Comparison of ENCODE assay signal across 8 mouse cellular contexts in genomic region chr11:116885275-116886151, GRCm38 (mm10). TPM values are rescaled to one million over a fixed set of nuclear protein-coding genes. Genes with fewer than 3 reads are reported as not detected.
DNase-seq lines count a peak whose midpoint lies in the region; ATAC-seq lines count a peak whose summit lies in the region.

No protein-coding gene starts in this region.

- peak overlapping the region; percentile 12 for H3K4me3 ChIP-seq in forebrain, embryonic 14.5 days (ENCODE audit: low read depth, low read length)

- peak; percentile 36; the same call in 1 of the 2 replicates for ATAC-seq in cerebellum, adult (ENCODE audit: insufficient number of reproducible peaks, low FRiP score, low TSS enrichment)
- peak; percentile 69 for ATAC-seq in forebrain, embryonic 14.5 days
- ATAC-seq in neutrophil, adult 5-6 weeks (ENCODE audit: extremely low read depth, insufficient number of reproducible peaks, low FRiP score, poor library complexity, severe bottlenecking) = peak; percentile 78

- peak overlapping the region; percentile 47 for H3K4me2 ChIP-seq in forebrain, embryonic 14.5 days (ENCODE audit: low read length)

- H3K27me3 ChIP-seq in forebrain, embryonic 14.5 days (replicated peaks; ENCODE audit: control insufficient read depth, insufficient read depth, low read length) = no peaks in the 10 kb centered on the region

- intact Hi-C loops in heart, postnatal 14 days (cut with DNase I) = loop anchor here (2.0 kb wide), 1 partner anchor 171 kb away; no protein-coding TSS in a partner anchor

- H3K9me3 ChIP-seq in forebrain, embryonic 14.5 days (replicated peaks; ENCODE audit: control insufficient read depth, low read length) = no peaks in the 10 kb centered on the region

- no peak overlapping the region for H3K27ac ChIP-seq in forebrain, embryonic 14.5 days (ENCODE audit: low read depth, low read length)

- WGBS in forebrain, embryonic 14.5 days = 4% methylated on average over 27 of the region's 28 CpGs
- WGBS in large intestine, adult 2 months = 4% methylated on average over 28 of the region's 28 CpGs

- peak overlapping the region; percentile 46 for H3K9ac ChIP-seq in forebrain, embryonic 14.5 days (ENCODE audit: low read length)

- no peaks in the 10 kb centered on the region for H3K4me1 ChIP-seq in forebrain, embryonic 14.5 days (ENCODE audit: control insufficient read depth, insufficient read depth, low read length)

- no peaks in the 10 kb centered on the region for H3K36me3 ChIP-seq in forebrain, embryonic 14.5 days (ENCODE audit: control insufficient read depth, insufficient read depth, low read length)

- peak; percentile 96 for DNase-seq in ES-CJ7 (ENCODE audit: low read depth, low spot score)
- peak; percentile 93 for DNase-seq in forebrain, embryonic 14.5 days (ENCODE audit: low spot score)
- peak; percentile 75 to 85 for DNase-seq in heart, postnatal 14 days
- peak; percentile 64 for DNase-seq in large intestine, adult 2 months (ENCODE audit: low read depth, low spot score)
- DNase-seq in lung, adult 18-20 months = peak; percentile 68 to 79
- DNase-seq in thymus, adult 18-20 months = peak; percentile 66 to 83

RNA-seq across cellular contexts. Expression of gene Srsf2, which starts 32.6 kb away (rescaled TPM):
- polyA plus RNA-seq in forebrain, embryonic 14.5 days (2014; fragmentation: Nextera tagmentation; extraction: Ambion mirVana) = 639 and 644 TPM in 2 replicates
- 100 to 1,000 TPM; 125 to 133 TPM for total RNA-seq in heart, postnatal 14 days (2021)
- polyA plus RNA-seq in large intestine, adult 2 months (2012; rRNA removed) = 264 and 426 TPM in 2 replicates
- 214 and 227 TPM in 2 replicates for total RNA-seq in neutrophil, adult 5-6 weeks (2017)

RNA-seq across cellular contexts. Expression of gene Mgat5b, which starts 33.1 kb away (rescaled TPM):
- polyA plus RNA-seq in forebrain, embryonic 14.5 days (2014; fragmentation: Nextera tagmentation; extraction: Ambion mirVana) = 21.1 and 23.3 TPM in 2 replicates
- under 1 TPM; 0.12 to 0.26 TPM for total RNA-seq in heart, postnatal 14 days (2021)
- 0.03 and 0.15 TPM in 2 replicates for polyA plus RNA-seq in large intestine, adult 2 months (2012; rRNA removed)
- not detected in 2 replicates for total RNA-seq in neutrophil, adult 5-6 weeks (2017)

RNA-seq across cellular contexts. Expression of gene Mfsd11, which starts 33.3 kb away (rescaled TPM):
- 31.8 and 46.6 TPM in 2 replicates for polyA plus RNA-seq in forebrain, embryonic 14.5 days (2014; fragmentation: Nextera tagmentation; extraction: Ambion mirVana)
- total RNA-seq in heart, postnatal 14 days (2021) = 10 to 100 TPM; 39.8 to 40.4 TPM
- polyA plus RNA-seq in large intestine, adult 2 months (2012; rRNA removed) = 18.1 and 27.2 TPM in 2 replicates
- total RNA-seq in neutrophil, adult 5-6 weeks (2017) = 9.8 and 21.6 TPM in 2 replicates

RNA-seq across cellular contexts. Expression of gene Jmjd6, which starts 42.3 kb away (rescaled TPM):
- 64.6 and 81.1 TPM in 2 replicates for polyA plus RNA-seq in forebrain, embryonic 14.5 days (2014; fragmentation: Nextera tagmentation; extraction: Ambion mirVana)
- total RNA-seq in heart, postnatal 14 days (2021) = 10 to 100 TPM; 34.4 to 37.3 TPM
- polyA plus RNA-seq in large intestine, adult 2 months (2012; rRNA removed) = 26.6 and 30.2 TPM in 2 replicates
- total RNA-seq in neutrophil, adult 5-6 weeks (2017) = 66.5 and 70.1 TPM in 2 replicates

RNA-seq across cellular contexts. Expression of gene Mettl23, which starts 42.4 kb away (rescaled TPM):
- polyA plus RNA-seq in forebrain, embryonic 14.5 days (2014; fragmentation: Nextera tagmentation; extraction: Ambion mirVana) = 79.2 and 100 TPM in 2 replicates
- total RNA-seq in heart, postnatal 14 days (2021) = 10 to 100 TPM; 37.3 to 37.8 TPM
- polyA plus RNA-seq in large intestine, adult 2 months (2012; rRNA removed) = 21.8 and 22.4 TPM in 2 replicates
- 74.9 and 78.8 TPM in 2 replicates for total RNA-seq in neutrophil, adult 5-6 weeks (2017)
